1 mouse cellular context compared by ENCODE assay signal in genomic region chr4:43587681-43588080, GRCm38 (mm10).
TF ChIP-seq lines count a peak whose summit lies in the region.

No protein-coding gene starts in this region.

TF ChIP-seq in C2C12, 6 proteins besides CTCF, POLR2A, EP300 and RAD21:
- TF ChIP-seq MYOG (IDR thresholded peaks at IDR 0.05; ENCODE audit: control insufficient read depth, extremely low read depth, insufficient read length) (no peak), FOSL1 (IDR thresholded peaks at IDR 0.05; ENCODE audit: insufficient read depth, low read length, poor library complexity, severe bottlenecking) (no peak), MYOD1 (IDR thresholded peaks at IDR 0.05; ENCODE audit: control insufficient read depth, insufficient read length, low read depth) (no peak), MAX (IDR thresholded peaks at IDR 0.05) (no peak), CEBPB (IDR thresholded peaks at IDR 0.05; ENCODE audit: low read depth) (no peak), USF1 (IDR thresholded peaks at IDR 0.05; ENCODE audit: low read depth) (peak; percentile 25)
